ENCODE assay signal across 9 mouse cellular contexts in the genomic region with DNA sequence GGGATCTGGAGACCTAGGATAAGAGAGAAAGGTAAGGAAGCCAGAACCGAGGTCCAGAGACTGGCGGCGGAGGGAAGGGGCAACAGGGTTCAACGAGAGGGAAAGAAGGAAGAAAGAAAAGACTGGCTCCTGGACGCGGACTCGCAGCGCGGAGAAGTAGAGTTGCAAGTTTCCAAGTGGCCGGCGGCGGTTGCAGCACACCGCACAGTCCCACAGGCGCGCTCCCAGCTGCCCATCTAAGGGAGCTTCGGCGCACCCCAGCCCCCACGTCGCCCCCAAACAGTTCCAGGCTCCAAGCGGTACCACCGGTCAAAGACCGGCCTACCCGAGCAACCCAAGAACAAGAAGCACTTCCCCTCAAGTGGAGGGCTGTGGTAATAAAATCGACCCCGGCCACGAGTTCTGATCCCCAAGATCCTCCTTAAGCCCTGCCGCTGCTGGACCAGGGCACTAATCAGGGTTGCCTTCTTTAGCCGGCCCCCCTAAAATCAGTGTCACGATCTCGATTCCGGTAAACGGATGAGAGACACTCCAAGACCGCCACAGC. TPM values are rescaled to one million over a fixed set of nuclear protein-coding genes. Genes with fewer than 3 reads are reported as not detected.
DNase-seq lines count a peak whose midpoint lies in the region; ATAC-seq and TF ChIP-seq lines count a peak whose summit lies in the region.
"Had no signal": no experiment of that assay in that cellular context is flagged by ENCODE, and none has a peak within 500 bp of the region (broad histone marks: within the 10 kb centered on the region; RNA-seq: fewer than 3 reads in every experiment).

No protein-coding gene starts in this region.

- TF ChIP-seq POLR2A in limb, embryonic 14.5 days (IDR thresholded peaks at IDR 0.05; ENCODE audit: borderline replicate concordance, extremely low read depth, insufficient read depth, insufficient read length) = no peak

- DNase-seq in kidney, postnatal 14 days = no peak
- no peak for DNase-seq in limb, embryonic 14.5 days (ENCODE audit: low spot score)
- peak; percentile 55 for DNase-seq in retina, embryonic 14.5 days (ENCODE audit: low spot score)
- no peak for DNase-seq in thymus, postnatal 10 days (ENCODE audit: low spot score in 2 of 2)
- DNase-seq in right cerebral cortex, postnatal 14 days = no peak

- peak overlapping the region; percentile 58 for H3K4me3 ChIP-seq in kidney, embryonic 15.5 days (replicated peaks)
- H3K4me3 ChIP-seq in brown adipose tissue, adult 24 weeks (ENCODE audit: insufficient read depth, low read depth, low read length) = peak overlapping the region; percentile 63
- peak overlapping the region; percentile 55 for H3K4me3 ChIP-seq in heart, embryonic 11.5 days (ENCODE audit: low read depth, low read length)
- H3K4me3 ChIP-seq in limb, embryonic 14.5 days (replicated peaks; ENCODE audit: low read length) = peak overlapping the region; percentile 53

- under 1% methylated on average over 33 of the region's 33 CpGs for WGBS in kidney, embryonic 15.5 days
- under 1% methylated on average over 33 of the region's 33 CpGs for WGBS in heart, embryonic 11.5 days (ENCODE audit: insufficient replicate concordance)
- 1% methylated on average over 32 of the region's 33 CpGs for WGBS in limb, embryonic 14.5 days

- H3K27me3 ChIP-seq in kidney, embryonic 15.5 days = peaks cover 50% of the 10 kb centered on the region
- H3K27me3 ChIP-seq in heart, embryonic 11.5 days (ENCODE audit: control insufficient read depth, insufficient read depth, low read length) = peaks cover 26% of the 10 kb centered on the region
- H3K27me3 ChIP-seq in limb, embryonic 14.5 days (ENCODE audit: control insufficient read depth, insufficient read depth, low read length) = no peaks in the 10 kb centered on the region

- H3K9ac ChIP-seq in kidney, embryonic 15.5 days = peak overlapping the region; percentile 65
- H3K9ac ChIP-seq in heart, embryonic 11.5 days (ENCODE audit: low read depth, low read length) = peak overlapping the region; percentile 47
- peak overlapping the region; percentile 68 for H3K9ac ChIP-seq in limb, embryonic 14.5 days (ENCODE audit: low read depth, low read length, severe bottlenecking)

- H3K9me3 ChIP-seq in kidney, embryonic 15.5 days (replicated peaks) = no peaks in the 10 kb centered on the region
- H3K9me3 ChIP-seq in heart, embryonic 11.5 days (replicated peaks; ENCODE audit: control insufficient read depth, low read length) = no peaks in the 10 kb centered on the region
- H3K9me3 ChIP-seq in limb, embryonic 14.5 days (ENCODE audit: control insufficient read depth, low read length) = no peaks in the 10 kb centered on the region

- peak overlapping the region; percentile 73 for H3K27ac ChIP-seq in kidney, embryonic 15.5 days
- no peak overlapping the region for H3K27ac ChIP-seq in brown adipose tissue, adult 24 weeks (replicated peaks; ENCODE audit: low read depth, low read length)
- H3K27ac ChIP-seq in heart, embryonic 11.5 days (ENCODE audit: low read depth, low read length) = peak overlapping the region; percentile 60; the same call in 1 of the 2 replicates
- peak overlapping the region; percentile 95 for H3K27ac ChIP-seq in limb, embryonic 14.5 days (replicated peaks; ENCODE audit: low read depth, low read length)
- H3K27ac ChIP-seq: macrophage had no signal

- no peaks in the 10 kb centered on the region for H3K36me3 ChIP-seq in kidney, embryonic 15.5 days
- no peaks in the 10 kb centered on the region for H3K36me3 ChIP-seq in heart, embryonic 11.5 days (ENCODE audit: control insufficient read depth, insufficient read depth, low read length)
- H3K36me3 ChIP-seq in limb, embryonic 14.5 days (ENCODE audit: control insufficient read depth, insufficient read depth, low read length) = no peaks in the 10 kb centered on the region

- peak overlapping the region; percentile 90 for H3K4me2 ChIP-seq in kidney, embryonic 15.5 days
- H3K4me2 ChIP-seq in heart, embryonic 11.5 days = peak overlapping the region; percentile 92
- H3K4me2 ChIP-seq in limb, embryonic 14.5 days (replicated peaks; ENCODE audit: low read depth, low read length, severe bottlenecking) = peak overlapping the region; percentile 92

- peak; percentile 26; the same call in 1 of the 2 replicates for ATAC-seq in kidney, embryonic 15.5 days (replicated peaks; ENCODE audit: low FRiP score)
- no peak for ATAC-seq in heart, embryonic 11.5 days (replicated peaks; ENCODE audit: insufficient number of reproducible peaks, low FRiP score, low TSS enrichment)
- no peak for ATAC-seq in limb, embryonic 14.5 days (ENCODE audit: low FRiP score, low read depth)

- H3K4me1 ChIP-seq in kidney, embryonic 15.5 days = peaks cover 66% of the 10 kb centered on the region
- H3K4me1 ChIP-seq in brown adipose tissue, adult 24 weeks (ENCODE audit: control insufficient read depth, insufficient read depth, insufficient read length, low read length) = peaks cover 1% of the 10 kb centered on the region; the same call in 1 of the 2 replicates
- H3K4me1 ChIP-seq in heart, embryonic 11.5 days (ENCODE audit: control insufficient read depth, insufficient read depth, low read length) = peaks cover 15% of the 10 kb centered on the region
- peaks cover 51% of the 10 kb centered on the region for H3K4me1 ChIP-seq in limb, embryonic 14.5 days (ENCODE audit: control insufficient read depth, insufficient read depth, low read length)

RNA-seq across cellular contexts. Expression of a gene that starts 0.7 kb away (rescaled TPM):
- polyA plus RNA-seq in kidney, embryonic 15.5 days (2015; fragmentation: Nextera tagmentation; extraction: Ambion mirVana) = 4.8 and 6.5 TPM in 2 replicates
- polyA plus RNA-seq in brown adipose tissue, adult 24 weeks (2012; ENCODE audit: insufficient read depth, insufficient read length, missing spikeins) = 0.48 TPM in 1 of 2 replicates, not detected in the other
- polyA plus RNA-seq in heart, embryonic 11.5 days (2014; fragmentation: Nextera tagmentation; extraction: Ambion mirVana) = 3.3 and 4.1 TPM in 2 replicates
- 31.5 and 45.6 TPM in 2 replicates for polyA plus RNA-seq in limb, embryonic 14.5 days (2012; rRNA removed)
- polyA plus RNA-seq in limb, embryonic 14.5 days (2014; fragmentation: Nextera tagmentation; extraction: Ambion mirVana) = 23.0 and 25.4 TPM in 2 replicates
- polyA plus RNA-seq: macrophage had no signal
